Mouse (Mus musculus): Measurements from ENCODE around the gene AL731706.2. TPM values are rescaled to one million over a fixed set of nuclear protein-coding genes. Genes with fewer than 3 reads are reported as not detected.

The AL731706.2 gene
- total and polyA plus RNA-seq, 3 experiments = 8.3 to 75.9 TPM; not detected in 1

GRCm38 (mm10) chr2:136896131-136896530 is 10.7 kb upstream of the AL731706.2 start:
- Histone ChIP-seq H3K9ac (ENCODE audit: insufficient read depth, low read depth) (no peak overlapping the region), H3K36me3 (replicated peaks in 1 of 2; ENCODE audit: control insufficient read depth in 1 of 2, insufficient read depth in 1 of 2, low read length in 1 of 2) (peaks cover 0 to 3% of the 10 kb centered on the region in 2 experiments), H3K4me2 (ENCODE audit: insufficient read depth, low read depth, poor library complexity, severe bottlenecking) (no peak overlapping the region), H3K27me3 (replicated peaks) (no peaks in the 10 kb centered on the region), H3K9me3 (replicated peaks; ENCODE audit: low read length) (no peaks in the 10 kb centered on the region), H3K27ac (ENCODE audit: insufficient read depth, low read depth) (no peak overlapping the region), H3K79me2 (replicated peaks; ENCODE audit: control insufficient read depth, extremely low read depth, insufficient read depth, poor library complexity, severe bottlenecking) (peaks cover 5% of the 10 kb centered on the region; the same call in 1 of the 2 replicates), H3K4me3 (replicated peaks in 1 of 3; ENCODE audit: low read depth in 2 of 3, low read length in 2 of 3, poor library complexity in 1 of 3) (no peak overlapping the region), H3K4me1 (ENCODE audit: control insufficient read depth in 1 of 2, insufficient read depth in 2 of 2) (peaks cover 0 to 21% of the 10 kb centered on the region in 2 experiments; a peak in 2 of 4 replicates)
- dilution Hi-C loops (cut with MboI; ENCODE audit: extremely low pct_ligation_motif_present, extremely low pct_unique_long_range_greater_than_20kb, low sequenced_read_pairs) = no loop called here
- in situ Hi-C loops (cut with MboI; ENCODE audit: low pct_ligation_motif_present, low pct_unique_long_range_greater_than_20kb, low sequenced_read_pairs) = no loop called here
- no peak for DNase-seq (ENCODE audit: extremely low read depth)
- no peak for TF ChIP-seq ZMIZ1 (IDR thresholded peaks at IDR 0.05; ENCODE audit: low read depth, low read length)
- TF ChIP-seq POLR2A (IDR thresholded peaks at IDR 0.05; ENCODE audit: low read depth, low read length) = no peak
- TF ChIP-seq MYC (IDR thresholded peaks at IDR 0.05; ENCODE audit: low read depth, low read length) = no peak
- no peak for TF ChIP-seq SIN3A (IDR thresholded peaks at IDR 0.05; ENCODE audit: low read length)

DNA sequence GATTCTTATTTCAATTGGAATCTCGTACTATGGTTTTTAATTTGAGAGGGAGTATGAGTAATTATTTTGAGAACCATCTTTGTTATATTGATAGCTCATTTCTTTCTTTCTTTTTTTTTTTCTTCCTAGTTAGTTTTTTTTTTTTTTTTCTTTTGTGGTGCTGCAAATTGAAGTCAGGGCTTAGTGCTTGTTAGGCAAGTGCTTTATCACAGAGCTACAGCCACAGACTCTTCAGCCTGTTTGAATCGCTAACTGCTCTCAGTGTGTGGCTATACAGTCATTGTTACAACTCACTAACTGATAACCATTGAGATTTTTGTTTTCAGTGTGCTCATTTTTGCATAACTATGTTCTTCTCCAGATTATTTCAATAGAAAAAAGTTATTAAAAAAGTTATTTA is 9.0 kb upstream of the AL731706.2 start:
- no peak for DNase-seq (ENCODE audit: extremely low read depth)
- dilution Hi-C loops (cut with MboI; ENCODE audit: extremely low pct_ligation_motif_present, extremely low pct_unique_long_range_greater_than_20kb, low sequenced_read_pairs) = no loop called here
- Histone ChIP-seq H3K79me2 (replicated peaks; ENCODE audit: control insufficient read depth, extremely low read depth, insufficient read depth, poor library complexity, severe bottlenecking) (peaks cover 12% of the 10 kb centered on the region), H3K36me3 (replicated peaks in 1 of 2; ENCODE audit: control insufficient read depth in 1 of 2, insufficient read depth in 1 of 2, low read length in 1 of 2) (peaks cover 0 to 3% of the 10 kb centered on the region in 2 experiments), H3K9ac (ENCODE audit: insufficient read depth, low read depth) (no peak overlapping the region), H3K4me3 (replicated peaks in 1 of 3; ENCODE audit: low read depth in 2 of 3, low read length in 2 of 3, poor library complexity in 1 of 3) (no peak overlapping the region), H3K27ac (ENCODE audit: insufficient read depth, low read depth) (no peak overlapping the region), H3K27me3 (replicated peaks) (no peaks in the 10 kb centered on the region), H3K4me2 (ENCODE audit: insufficient read depth, low read depth, poor library complexity, severe bottlenecking) (no peak overlapping the region), H3K4me1 (ENCODE audit: control insufficient read depth in 1 of 2, insufficient read depth in 2 of 2) (peaks cover 0 to 28% of the 10 kb centered on the region in 2 experiments; a peak in 2 of 4 replicates), H3K9me3 (replicated peaks; ENCODE audit: low read length) (no peaks in the 10 kb centered on the region)
- in situ Hi-C loops (cut with MboI; ENCODE audit: low pct_ligation_motif_present, low pct_unique_long_range_greater_than_20kb, low sequenced_read_pairs) = no loop called here
- TF ChIP-seq PAX5 (IDR thresholded peaks at IDR 0.05; ENCODE audit: low read length) = no peak

- H3K27me3 ChIP-seq (replicated peaks) = no peaks in the 10 kb centered on the region
- in situ Hi-C loops (cut with MboI; ENCODE audit: low pct_ligation_motif_present, low pct_unique_long_range_greater_than_20kb, low sequenced_read_pairs) = no loop called here
- peak; percentile 97 for DNase-seq (ENCODE audit: extremely low read depth)
- peak overlapping the region; percentile 72 to 87 (median 82) for H3K4me3 ChIP-seq (replicated peaks in 1 of 3; ENCODE audit: low read depth in 2 of 3, low read length in 2 of 3, poor library complexity in 1 of 3)
- H3K4me1 ChIP-seq (ENCODE audit: control insufficient read depth in 1 of 2, insufficient read depth in 2 of 2) = peaks cover 0 to 47% of the 10 kb centered on the region in 2 experiments; a peak in 2 of 4 replicates
- no peak overlapping the region for H3K27ac ChIP-seq (ENCODE audit: insufficient read depth, low read depth)
- peaks cover 13% of the 10 kb centered on the region for H3K79me2 ChIP-seq (replicated peaks; ENCODE audit: control insufficient read depth, extremely low read depth, insufficient read depth, poor library complexity, severe bottlenecking)
- H3K9ac ChIP-seq (ENCODE audit: insufficient read depth, low read depth) = peak overlapping the region; percentile 62
- H3K4me2 ChIP-seq (ENCODE audit: insufficient read depth, low read depth, poor library complexity, severe bottlenecking) = no peak overlapping the region
- H3K36me3 ChIP-seq (replicated peaks in 1 of 2; ENCODE audit: control insufficient read depth in 1 of 2, insufficient read depth in 1 of 2, low read length in 1 of 2) = peaks cover 0 to 6% of the 10 kb centered on the region in 2 experiments
- H3K9me3 ChIP-seq (replicated peaks; ENCODE audit: low read length) = no peaks in the 10 kb centered on the region
- dilution Hi-C loops (cut with MboI; ENCODE audit: extremely low pct_ligation_motif_present, extremely low pct_unique_long_range_greater_than_20kb, low sequenced_read_pairs) = no loop called here
- TF ChIP-seq POLR2AphosphoS2 (IDR thresholded peaks at IDR 0.05; ENCODE audit: low read depth, low read length) (no peak; the same call in 1 of the 2 replicates), ETS1 (conservative IDR thresholded peaks at IDR 0.05; ENCODE audit: low read depth, low read length) (no peak), PAX5 (IDR thresholded peaks at IDR 0.05; ENCODE audit: low read length) (no peak), E2F4 (IDR thresholded peaks at IDR 0.05; ENCODE audit: insufficient replicate concordance, low read depth, low read length) (no peak), CHD1 (IDR thresholded peaks at IDR 0.05; ENCODE audit: low read depth, low read length) (no peak), RAD21 (IDR thresholded peaks at IDR 0.05; ENCODE audit: low read depth, low read length) (no peak), USF2 (conservative IDR thresholded peaks at IDR 0.05; ENCODE audit: low read depth, low read length) (no peak), MAFK (IDR thresholded peaks at IDR 0.05; ENCODE audit: insufficient replicate concordance, low read length) (no peak), JUND (conservative IDR thresholded peaks at IDR 0.05; ENCODE audit: low read depth, low read length) (no peak), NRF1 (IDR thresholded peaks at IDR 0.05; ENCODE audit: low read depth, low read length) (peak; percentile 92), MYC (IDR thresholded peaks at IDR 0.05; ENCODE audit: low read depth, low read length) (no peak), ELF1 (IDR thresholded peaks at IDR 0.05; ENCODE audit: low read depth, low read length) (peak; percentile 95), GABPA (IDR thresholded peaks at IDR 0.05; ENCODE audit: insufficient replicate concordance, low read depth, low read length) (peak; percentile 83; the same call in 1 of the 2 replicates), MXI1 (IDR thresholded peaks at IDR 0.05; ENCODE audit: low read depth, low read length) (no peak), MAZ (IDR thresholded peaks at IDR 0.05; ENCODE audit: low read depth, low read length) (no peak), NELFE (IDR thresholded peaks at IDR 0.05; ENCODE audit: low read depth, low read length) (peak; percentile 68), MAX (IDR thresholded peaks at IDR 0.05; ENCODE audit: low read length) (no peak), KAT2A (IDR thresholded peaks at IDR 0.05; ENCODE audit: insufficient replicate concordance, low read length) (peak; percentile 98), ZNF384 (IDR thresholded peaks at IDR 0.05; ENCODE audit: low read depth, low read length) (peak; percentile 97), CTCF (conservative IDR thresholded peaks at IDR 0.05 in 1 of 2, IDR thresholded peaks at IDR 0.05 in 1 of 2; ENCODE audit: low read depth in 2 of 2, low read length in 2 of 2) (no peak), ZC3H11A (IDR thresholded peaks at IDR 0.05; ENCODE audit: low read depth, low read length) (no peak), USF1 (IDR thresholded peaks at IDR 0.05; ENCODE audit: low read depth, low read length) (no peak), HCFC1 (IDR thresholded peaks at IDR 0.05; ENCODE audit: low read depth, low read length) (peak; percentile 92), UBTF (IDR thresholded peaks at IDR 0.05; ENCODE audit: low read depth, low read length) (no peak)
These were observed 6.5 kb upstream of the AL731706.2 start for GRCm38 (mm10) chr2:136891951-136892371.
